Mouse (Mus musculus): ENCODE data around the gene Cd8b1.

Cd8b1 gene

DNA sequence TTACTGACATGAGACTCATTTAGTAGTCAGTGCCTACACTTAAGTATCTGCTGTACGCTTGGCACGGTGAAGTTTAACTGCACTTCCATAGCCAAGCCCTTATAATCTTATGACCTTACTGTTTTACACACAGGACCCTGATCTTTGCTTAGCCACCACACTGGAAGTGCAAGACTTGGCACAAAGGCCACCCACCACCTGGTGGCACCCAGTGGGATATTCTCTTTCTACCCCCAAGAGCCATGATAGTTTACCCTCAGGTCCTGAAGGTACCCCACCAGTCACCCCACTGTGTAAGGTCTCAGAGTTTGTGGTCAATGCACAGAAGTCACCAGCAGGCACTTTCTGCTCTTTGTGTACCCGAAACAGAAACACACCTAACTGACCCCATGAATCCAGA lies 28.6 kb downstream of the Cd8b1 start:
- DNase-seq (ENCODE audit: low spot score in 2 of 2): no peak

DNA sequence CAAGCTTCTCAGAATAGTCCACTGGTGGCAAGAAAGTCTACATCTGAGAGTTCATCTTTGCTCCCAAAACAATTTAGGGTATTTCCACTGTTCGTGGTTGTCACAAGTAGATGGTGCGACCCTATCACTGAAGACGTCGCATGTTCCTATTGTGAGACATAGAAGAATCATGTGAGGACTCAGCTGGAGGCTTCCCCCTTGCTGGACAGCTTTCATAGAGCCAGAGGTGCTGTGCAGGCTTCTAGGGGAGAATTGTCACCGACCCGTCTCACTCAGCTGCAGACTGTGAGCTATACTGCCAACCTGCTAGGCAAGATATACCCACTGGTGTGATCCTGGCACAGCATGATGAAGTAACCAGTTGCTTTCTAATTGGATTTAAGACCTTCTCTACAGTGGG lies 29.6 kb downstream of the Cd8b1 start:
- DNase-seq (ENCODE audit: low spot score in 2 of 2): no peak

- DNase-seq (ENCODE audit: low spot score in 2 of 2): no peak
Observed at GRCm38 (mm10) chr6:71352866-71353427, 30.4 kb downstream of the Cd8b1 start.

DNA sequence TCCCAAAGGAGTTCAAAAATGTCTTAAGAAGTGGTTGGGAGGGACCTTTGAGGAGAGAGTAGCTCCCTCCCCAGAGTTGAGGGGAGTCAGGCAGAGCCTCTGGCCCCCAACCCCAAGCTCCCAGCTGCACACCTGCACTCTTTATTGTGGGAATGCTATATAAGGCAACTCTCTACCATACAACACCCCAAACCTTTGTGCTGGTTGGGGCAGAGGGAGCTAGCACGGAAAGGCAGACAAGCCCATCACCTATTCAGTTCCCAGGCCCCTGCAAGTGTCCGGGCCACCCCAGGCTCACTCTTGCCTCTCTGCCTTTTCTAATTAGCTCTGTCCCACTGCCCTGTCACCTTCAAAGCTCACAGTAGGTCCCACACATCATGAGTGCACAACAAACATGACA lies 31.1 kb downstream of the Cd8b1 start:
- DNase-seq (ENCODE audit: low spot score in 2 of 2): no peak

GRCm38 (mm10) chr6:71357493-71357892 lies 34.9 kb downstream of the Cd8b1 start:
- no peak for DNase-seq (ENCODE audit: low spot score in 2 of 2)

DNA sequence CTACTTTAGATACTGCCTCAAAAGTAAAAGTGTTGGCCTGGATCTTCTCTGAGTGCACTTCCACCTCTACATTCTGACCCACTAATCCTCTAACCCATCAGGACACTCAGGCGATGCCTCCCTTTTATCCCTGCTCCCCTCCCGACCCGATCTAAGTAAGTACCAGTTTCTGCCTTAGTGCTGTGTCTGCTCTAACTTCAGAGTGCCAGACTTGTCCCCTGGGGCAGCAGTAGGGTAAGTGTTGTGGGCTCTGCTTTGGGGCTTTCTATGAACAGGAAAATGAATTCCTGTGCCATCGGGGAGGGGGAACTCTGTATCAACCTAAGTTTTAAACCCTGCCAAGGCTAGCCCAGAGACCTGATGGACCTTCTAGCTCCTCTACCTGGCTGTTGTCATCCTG lies 37.6 kb downstream of the Cd8b1 start:
- no peak for DNase-seq (ENCODE audit: low spot score in 2 of 2)

DNA sequence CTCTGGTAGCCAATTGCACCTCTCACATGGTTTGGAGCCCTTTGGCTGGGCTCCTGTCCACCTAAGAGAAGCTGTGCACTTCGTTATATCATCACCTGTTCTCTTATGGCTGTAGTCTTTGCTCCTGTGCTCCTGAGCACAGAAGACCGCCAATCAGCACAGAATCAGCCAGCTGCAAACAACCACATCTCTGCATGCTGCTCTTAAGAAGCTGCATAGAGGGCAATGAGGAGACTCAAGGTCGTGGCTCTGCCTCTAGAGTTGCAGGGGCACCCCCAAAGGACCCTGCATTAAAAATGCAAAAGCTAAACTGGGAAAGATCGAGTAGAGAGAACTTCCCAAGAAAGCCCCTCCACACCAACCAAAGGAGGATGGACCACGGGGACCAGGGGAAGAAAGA lies 38.2 kb downstream of the Cd8b1 start:
- no peak for DNase-seq (ENCODE audit: low spot score in 2 of 2)

DNA sequence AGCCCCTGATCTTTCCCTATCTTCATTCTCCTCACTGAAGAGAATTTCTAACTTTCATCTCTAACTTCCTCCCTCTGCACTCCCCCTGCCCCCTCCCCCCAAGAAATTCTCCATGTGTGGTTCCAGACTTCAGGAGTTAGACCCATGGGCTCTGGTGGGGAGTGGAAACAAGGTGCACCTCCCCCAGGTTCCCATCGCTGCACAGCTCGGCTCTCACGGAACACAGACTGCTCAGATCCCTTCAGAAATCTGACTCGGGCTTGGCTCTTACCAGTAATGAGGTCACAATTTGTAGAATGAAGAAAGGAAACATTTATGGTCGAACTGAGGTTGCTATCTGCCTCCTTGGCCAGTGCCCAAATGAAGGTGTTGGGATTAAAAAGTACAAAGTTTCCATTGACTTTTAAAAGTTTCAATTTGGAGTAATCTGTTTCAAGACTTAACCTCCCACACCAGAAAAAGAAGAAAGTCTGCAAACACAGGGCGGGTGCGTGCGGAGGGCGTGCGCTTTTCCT lies 38.6 kb downstream of the Cd8b1 start:
- no peak for DNase-seq (ENCODE audit: low spot score in 2 of 2)

DNA sequence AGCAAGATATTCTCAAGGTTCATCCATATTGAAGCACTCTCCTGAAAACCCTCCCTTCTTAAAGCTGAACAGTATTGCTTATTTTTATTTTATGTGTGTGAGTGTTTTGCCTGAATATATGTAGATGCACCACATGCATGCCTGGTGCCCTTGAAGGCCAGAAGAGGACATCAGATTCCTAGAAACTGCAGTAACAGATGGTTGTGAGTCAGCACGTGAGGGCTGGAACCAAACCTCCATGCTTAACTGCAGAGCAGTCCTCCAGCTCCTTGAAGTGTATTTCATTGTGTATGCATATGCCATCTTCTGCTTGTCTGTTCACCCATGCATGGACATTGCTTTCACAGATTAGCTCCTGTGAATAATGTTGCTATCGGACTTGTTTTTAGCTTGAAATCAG lies 41.4 kb downstream of the Cd8b1 start:
- no peak for DNase-seq (ENCODE audit: low spot score in 2 of 2)

- DNase-seq (ENCODE audit: low spot score in 2 of 2): no peak
Observed at GRCm38 (mm10) chr6:71369416-71369815, 46.8 kb downstream of the Cd8b1 start.

- DNase-seq (ENCODE audit: low spot score in 2 of 2): no peak
Observed at GRCm38 (mm10) chr6:71371085-71371605, 48.6 kb downstream of the Cd8b1 start.

DNA sequence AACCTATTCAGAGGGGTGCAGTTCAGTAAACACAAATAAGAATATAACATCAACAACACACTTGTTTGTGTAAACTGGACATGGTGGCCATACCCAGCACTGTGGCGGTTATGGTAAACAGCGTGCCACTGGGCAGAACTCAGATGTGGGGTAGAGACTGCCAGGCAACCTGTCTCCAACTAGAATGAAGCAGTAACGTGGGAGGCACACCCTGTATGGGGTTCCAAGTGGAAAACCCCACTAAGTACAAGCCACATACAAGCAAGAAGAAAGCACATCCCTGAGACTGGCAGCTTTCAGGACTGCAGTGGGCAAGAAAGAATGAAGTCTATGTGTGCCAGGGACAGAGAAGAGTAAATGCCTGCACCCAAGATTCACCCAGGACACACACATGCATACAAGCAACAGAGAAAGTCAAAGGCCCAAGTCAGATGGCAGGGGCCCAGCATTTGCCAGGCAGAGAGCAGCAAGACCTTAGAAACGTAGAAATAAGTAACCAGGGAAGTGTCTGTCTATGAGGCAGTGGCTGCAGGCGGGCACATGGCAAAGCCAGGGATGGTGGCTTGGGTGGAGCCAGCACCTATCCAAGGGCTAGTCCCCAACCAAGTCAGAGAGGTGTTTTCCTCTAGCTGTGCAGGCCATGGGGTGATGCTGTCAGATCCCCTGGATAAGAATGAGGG lies 49.6 kb downstream of the Cd8b1 start:
- DNase-seq (ENCODE audit: low spot score in 2 of 2): no peak

DNA sequence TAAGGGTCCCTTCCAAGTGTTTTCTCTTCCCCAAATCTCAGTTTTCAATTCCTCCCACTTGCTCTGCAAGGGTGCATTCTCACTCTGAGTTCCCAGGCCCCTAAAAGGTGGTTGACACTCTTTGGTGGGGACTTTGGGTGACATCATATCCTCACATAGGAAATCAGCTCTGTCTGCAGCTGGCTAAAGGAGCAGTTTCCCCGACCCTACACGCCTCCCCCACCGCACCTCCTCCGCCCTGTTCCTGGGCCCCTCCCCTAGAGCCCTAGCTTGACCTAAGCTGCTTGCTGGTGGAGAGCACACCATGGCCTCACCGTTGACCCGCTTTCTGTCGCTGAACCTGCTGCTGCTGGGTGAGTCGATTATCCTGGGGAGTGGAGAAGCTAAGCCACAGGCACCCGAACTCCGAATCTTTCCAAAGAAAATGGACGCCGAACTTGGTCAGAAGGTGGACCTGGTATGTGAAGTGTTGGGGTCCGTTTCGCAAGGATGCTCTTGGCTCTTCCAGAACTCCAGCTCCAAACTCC lies 50.7 kb downstream of the Cd8b1 start, which contains the start of gene Cd8a:
TSS of gene Cd8a (plus strand) at position 179 of the 527 bp plus-strand sequence.
- DNase-seq (ENCODE audit: low spot score in 2 of 2): no peak

GRCm38 (mm10) chr6:71374311-71374829 lies 51.8 kb downstream of the Cd8b1 start:
- DNase-seq (ENCODE audit: low spot score in 2 of 2): no peak

DNA sequence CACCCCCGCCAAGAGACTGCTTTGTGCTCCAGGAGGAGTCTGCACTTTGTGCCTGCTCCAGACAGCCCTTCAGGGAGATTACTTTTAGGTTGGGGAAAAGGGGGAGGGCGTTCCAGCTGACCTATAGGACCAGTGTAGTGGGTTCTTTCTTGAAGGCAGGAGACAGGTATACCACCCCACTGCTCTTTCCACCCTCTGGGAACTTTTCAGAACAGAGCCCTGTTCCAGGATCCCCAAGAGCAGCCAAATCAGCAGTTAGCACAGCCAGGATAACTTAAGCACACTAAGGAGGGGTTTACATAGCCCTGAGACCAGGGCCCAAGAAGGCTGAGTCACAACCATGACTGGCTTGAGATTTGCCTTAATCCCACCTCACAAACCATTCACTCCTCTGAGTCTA lies 52.3 kb downstream of the Cd8b1 start:
- DNase-seq (ENCODE audit: low spot score in 2 of 2): no peak

GRCm38 (mm10) chr6:71376711-71377110 lies 54.1 kb downstream of the Cd8b1 start:
- DNase-seq (ENCODE audit: low spot score in 2 of 2): no peak

- no peak for DNase-seq (ENCODE audit: low spot score in 2 of 2)
Observed at GRCm38 (mm10) chr6:71381654-71382053, 59.1 kb downstream of the Cd8b1 start.
